Mouse (Mus musculus) megakaryocyte-erythroid progenitor cell, adult 5 weeks (primary cell): Measurements from ENCODE around the gene Timm17a. TPM values are rescaled to one million over a fixed set of nuclear protein-coding genes. Genes with fewer than 3 reads are reported as not detected.

Source experiments
- polyA plus RNA-seq: library from polyadenylated mRNA; stranded (reverse); fragments of >175 nt; gene quantifications from 2 replicates; pipeline ENCODE4 v1.2.3, GENCODE M21; 2012

Gene Timm17a
- polyA plus RNA-seq, result 0.67 and 1.7 TPM in 2 replicates

DNA sequence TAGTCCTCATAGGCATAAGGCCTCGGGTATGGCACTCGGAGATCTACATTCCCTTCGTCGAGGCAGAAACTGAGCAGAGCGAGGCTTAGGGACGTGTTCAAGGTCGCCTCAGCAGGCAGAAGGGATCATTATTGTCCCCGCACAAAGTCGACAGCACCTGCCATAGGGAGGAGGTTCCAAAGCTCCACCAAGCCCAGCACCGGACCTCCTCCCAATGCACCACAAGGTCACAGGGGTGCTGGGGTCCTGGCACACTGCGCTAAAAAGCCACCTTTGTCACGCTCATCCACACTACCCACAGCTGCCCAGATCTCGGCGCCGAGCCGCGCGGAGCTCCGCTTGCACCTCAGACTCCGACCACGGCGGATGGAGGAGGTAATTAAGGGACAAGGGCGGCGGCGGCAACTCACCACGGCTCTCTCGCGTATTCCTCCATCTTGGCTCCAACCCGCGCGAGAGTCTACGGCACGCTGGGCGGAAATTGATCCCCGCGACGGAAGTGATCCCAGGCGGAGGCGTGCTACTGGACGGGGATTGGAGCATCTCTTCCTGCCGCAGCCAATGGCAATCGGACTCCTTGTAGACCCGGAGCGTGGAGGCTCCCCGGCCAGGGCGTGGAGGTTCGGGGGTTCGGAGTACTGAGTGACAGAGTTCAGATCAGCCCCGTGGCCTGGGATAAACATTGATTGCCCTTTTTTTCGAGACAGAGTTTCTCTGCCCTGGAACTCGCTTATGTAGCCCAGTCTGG, at the start of gene Timm17a:
TSS of gene Timm17a (minus strand) at position 495 of the 748 bp plus-strand sequence.

DNA sequence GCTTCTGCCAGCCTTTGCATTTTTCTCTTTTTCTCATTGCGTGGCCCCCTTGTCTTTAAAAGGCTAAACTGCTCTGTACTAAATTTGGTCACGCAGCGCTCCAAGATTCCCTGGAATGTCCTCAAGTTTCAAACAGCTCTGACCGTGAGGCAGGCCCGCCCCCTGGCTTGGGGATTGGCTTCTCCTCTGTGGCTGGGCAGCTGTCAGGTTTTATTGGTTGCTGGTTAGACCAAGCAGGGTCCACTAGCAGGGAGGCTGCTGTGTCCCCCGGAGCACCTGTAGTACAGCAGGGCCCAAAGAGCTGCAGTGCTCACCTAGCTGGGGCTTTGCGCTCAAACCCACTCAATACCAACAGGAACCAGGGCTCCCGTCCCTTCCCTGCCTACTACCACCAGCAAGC, 11.0 kb upstream of the Timm17a start, which contains the start of gene Lmod1:
TSS of gene Lmod1 (plus strand) at position 237 of the 400 bp plus-strand sequence.

DNA sequence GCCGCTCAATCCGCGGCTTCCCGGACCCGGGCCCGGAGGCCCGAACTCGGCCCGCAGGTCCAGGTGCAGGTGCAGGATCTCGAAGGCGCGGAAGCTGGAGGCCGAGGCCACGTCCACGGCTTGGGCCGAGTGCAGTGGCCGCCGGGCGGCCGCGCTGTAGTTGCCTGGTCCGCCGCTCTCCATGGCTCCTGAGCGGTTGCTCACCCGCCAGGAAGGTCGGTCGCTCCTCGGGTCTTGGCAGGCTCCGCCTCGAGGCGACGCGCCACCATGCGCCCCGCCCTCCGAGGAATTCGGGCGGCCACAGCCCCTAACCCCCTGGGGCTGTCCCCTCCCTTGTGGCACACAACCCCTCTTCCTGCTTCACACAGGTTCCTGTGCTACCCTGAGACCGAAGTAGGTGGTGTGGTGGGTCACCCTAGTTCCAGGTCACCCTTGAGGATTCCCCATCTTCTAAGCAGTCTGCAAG, 29.7 kb downstream of the Timm17a start, which contains the start of gene Rnpep:
TSS of gene Rnpep (minus strand) at position 259 of the 466 bp plus-strand sequence.

DNA sequence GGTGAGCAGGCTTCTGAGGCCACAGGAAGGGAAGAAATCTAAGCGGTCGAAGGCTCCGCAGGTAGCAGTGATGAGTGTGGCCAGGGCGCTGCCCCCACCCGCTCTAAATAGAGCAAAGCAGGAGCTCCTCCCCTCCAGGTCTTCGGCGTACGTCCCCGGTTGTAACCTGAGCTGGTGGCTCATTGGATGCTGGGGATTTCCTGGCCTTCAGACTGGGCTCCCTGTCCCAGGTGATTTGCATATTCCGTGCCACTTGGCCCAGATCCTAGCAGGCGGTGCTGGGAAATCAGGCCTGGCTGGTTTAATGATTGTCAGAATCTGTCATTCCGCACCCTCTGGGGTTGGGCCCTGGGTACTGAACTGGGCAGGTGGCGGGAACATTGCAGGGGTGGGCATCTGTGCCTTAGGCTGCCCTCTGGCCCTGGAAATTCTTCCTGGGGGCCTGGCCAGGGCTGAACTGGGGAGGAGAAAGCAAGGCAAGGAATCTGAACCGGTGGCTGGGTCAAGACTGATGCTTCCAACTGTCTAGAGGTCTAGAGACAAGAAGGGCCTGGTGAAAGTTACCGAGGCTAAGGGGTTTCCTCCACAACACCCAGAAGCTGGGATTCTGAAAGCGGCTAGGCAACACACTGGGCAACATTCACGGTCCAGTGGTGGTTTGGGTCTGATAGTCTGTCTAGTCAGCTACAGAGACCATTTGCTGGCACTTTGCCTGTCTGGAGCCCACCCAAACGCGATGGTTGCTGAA, 55.0 kb downstream of the Timm17a start, which contains the start of gene Elf3:
TSS of gene Elf3 (minus strand) at position 189 of the 748 bp plus-strand sequence.

Other genes with a start within 250 kb of the Timm17a start
- 0.03 TPM in 1 of 2 replicates, not detected in the other for gene Lgr6, start 208.5 kb downstream of the Timm17a start, polyA plus RNA-seq
- 136 and 153 TPM in 2 replicates for gene Ptpn7, start 181.1 kb downstream of the Timm17a start, polyA plus RNA-seq
- 68.3 and 85.1 TPM in 2 replicates for gene Arl8a, start 167.0 kb downstream of the Timm17a start, polyA plus RNA-seq
- gene Gpr37l1, start 146.1 kb downstream of the Timm17a start, polyA plus RNA-seq, result not detected in 2 replicates
- 0.05 and 0.15 TPM in 2 replicates for gene Elf3, start 55.2 kb downstream of the Timm17a start, polyA plus RNA-seq
- gene Rnpep, start 29.7 kb downstream of the Timm17a start, polyA plus RNA-seq, result 83.0 and 119 TPM in 2 replicates
- not detected in 2 replicates for gene Lmod1, start 11.0 kb upstream of the Timm17a start, polyA plus RNA-seq
- gene Shisa4, start 61.5 kb upstream of the Timm17a start, polyA plus RNA-seq, result 0.03 and 0.18 TPM in 2 replicates
- 15.5 and 15.8 TPM in 2 replicates for gene Ipo9, start 116.7 kb upstream of the Timm17a start, polyA plus RNA-seq